Mouse (Mus musculus): ENCODE results near the gene Usp33.

DNA sequence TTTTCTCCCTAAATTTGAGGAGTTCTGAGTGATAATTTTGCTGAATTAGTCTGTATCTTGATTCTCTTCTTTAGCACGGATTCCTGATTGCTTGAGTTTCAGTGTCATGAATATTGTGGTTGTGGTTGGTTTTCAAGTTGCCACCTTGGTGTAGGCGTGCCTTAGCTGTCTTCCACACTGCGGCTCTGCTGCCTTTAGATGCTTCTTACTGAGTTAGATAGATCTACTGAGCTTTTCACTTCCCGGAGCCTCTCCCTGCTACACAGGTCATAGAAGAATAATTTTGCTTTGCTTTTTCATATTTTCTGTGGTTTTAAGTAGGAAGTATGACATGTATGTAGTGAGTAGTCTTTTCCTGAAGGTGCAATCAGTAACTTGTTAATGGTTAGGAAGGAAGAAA is 96.5 kb downstream of the Usp33 start:
- TF ChIP-seq TAL1 (IDR thresholded peaks at IDR 0.05; ENCODE audit: low read length) = no peak
- no peak for TF ChIP-seq GATA1 (IDR thresholded peaks at IDR 0.05; ENCODE audit: low read length)

Measured in erythroblast, embryonic 14.5 days (primary cell).